Mouse (Mus musculus) telencephalon, adult 2 months (tissue): Measurements from ENCODE around the gene Serinc4.

Source experiments
- DNase-seq: peaks from one replicate; pipeline ENCODE4 v3.0.0-alpha.2; 2011; ENCODE audit warnings: low read depth, low spot score

The Serinc4 gene

GRCm38 (mm10) chr2:121396624-121397023 lies 60.0 kb downstream of the Serinc4 start:
- peak; percentile 85 for DNase-seq
